Mouse (Mus musculus) megakaryocyte, adult 5-6 weeks (primary cell): Measurements from ENCODE around the gene Tead3. TPM values are rescaled to one million over a fixed set of nuclear protein-coding genes. Genes with fewer than 3 reads are reported as not detected.
"Not testable (repeated sequence)": the region's sequence is repeated elsewhere in the genome, so short reads cannot be mapped to it uniquely, and the experiment has no call there.

Source experiments
- ATAC-seq: 2 replicates; pipeline ENCODE4 v1.8.0; 2016; ENCODE audit warnings: mild to moderate bottlenecking, inconsistent platforms; ENCODE audit not compliant: poor library complexity, severe bottlenecking
- total RNA-seq, 2 experiments: library from RNA; stranded (forward) in 1 of 2; stranded (reverse) in 1 of 2; fragments of 153-499, 151-499 nt in 1 of 2; fragments of 221-1000, 200-1000 nt in 1 of 2; gene quantifications; 2 replicates each; pipeline versions ENCODE4 v1.2.3 to v1.2.4; 2015 to 2017

The Tead3 gene
- total RNA-seq, 2 experiments from 2014 or later, result not detected

- no peak for ATAC-seq
These were observed 19.1 kb downstream of the Tead3 start for GRCm38 (mm10) chr17:28331241-28332112.

DNA sequence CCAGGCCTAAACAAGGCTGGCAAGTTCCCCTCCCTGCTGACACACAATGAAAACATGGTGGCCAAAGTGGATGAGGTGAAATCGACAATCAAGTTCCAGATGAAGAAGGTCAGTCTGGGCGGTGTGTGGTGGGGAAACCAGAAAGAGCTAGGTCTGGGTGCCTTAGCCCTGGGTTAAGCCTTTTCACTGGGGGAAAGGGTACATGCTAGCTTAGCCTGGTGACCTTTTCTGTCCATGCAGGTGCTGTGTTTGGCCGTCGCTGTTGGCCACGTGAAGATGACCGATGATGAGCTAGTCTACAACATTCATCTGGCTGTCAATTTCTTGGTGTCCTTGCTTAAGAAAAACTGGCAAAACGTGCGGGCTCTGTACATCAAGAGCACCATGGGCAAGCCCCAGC, 20.0 kb downstream of the Tead3 start:
- ATAC-seq, result not testable (repeated sequence)

DNA sequence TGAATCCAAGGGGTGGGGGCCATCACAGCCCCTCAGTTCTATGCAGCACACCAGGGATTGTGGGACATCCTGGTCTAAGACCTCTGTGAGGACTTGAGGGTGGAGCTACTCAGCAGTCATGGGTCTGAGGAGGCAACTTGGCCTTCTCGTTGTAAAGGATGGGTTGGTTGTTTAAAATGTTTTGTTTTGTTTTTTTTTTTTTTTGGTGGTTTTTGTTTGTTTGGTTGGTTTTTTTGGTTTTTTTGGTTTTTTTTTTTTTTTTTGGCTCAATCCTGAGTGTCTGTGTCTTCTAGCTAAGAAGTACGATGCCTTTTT, 20.4 kb downstream of the Tead3 start:
- no peak for ATAC-seq

DNA sequence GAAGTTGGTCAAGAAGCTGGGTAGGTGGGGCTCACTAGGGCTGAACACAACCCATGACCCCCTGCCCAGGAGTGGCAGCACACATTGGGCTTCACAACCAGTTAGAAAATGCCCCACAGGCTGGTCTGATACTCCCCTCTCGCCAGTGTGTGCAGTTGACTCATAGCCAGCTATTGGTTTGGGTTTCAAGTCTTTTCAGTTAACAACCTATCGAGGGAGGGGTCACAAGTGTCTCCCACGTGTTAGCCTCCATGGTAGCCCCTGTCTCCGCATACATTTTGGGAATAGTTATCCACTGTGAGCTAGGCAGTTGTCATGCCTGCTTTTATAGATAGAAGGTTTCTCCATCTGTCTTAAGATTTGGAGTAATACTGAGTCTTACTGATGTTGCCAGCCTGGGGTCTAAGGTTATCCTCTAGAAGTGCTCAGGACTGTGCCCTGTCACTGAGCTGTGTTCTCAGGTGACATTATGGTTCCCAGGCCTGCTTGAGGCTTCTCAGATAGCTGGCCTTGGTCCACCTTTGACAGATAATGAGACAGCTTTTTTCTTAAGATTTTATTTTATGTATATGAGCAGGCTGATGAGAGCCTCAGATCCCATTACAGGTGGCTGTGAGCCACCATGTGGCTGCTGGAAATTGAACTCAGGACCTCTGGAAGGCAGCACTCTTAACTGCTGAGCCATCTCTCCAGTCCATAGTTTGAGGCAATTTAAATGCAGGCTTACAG, 20.9 kb downstream of the Tead3 start:
- no peak for ATAC-seq

GRCm38 (mm10) chr17:28328946-28329345, 21.7 kb downstream of the Tead3 start:
- ATAC-seq, result peak; percentile 12; the same call in 1 of the 2 replicates

GRCm38 (mm10) chr17:28328366-28328928, 22.2 kb downstream of the Tead3 start, which contains the start of gene Rpl10a:
Gene Rpl10a, plus strand, starts transcription at chr17:28328471.
- ATAC-seq, result peak; percentile 93

DNA sequence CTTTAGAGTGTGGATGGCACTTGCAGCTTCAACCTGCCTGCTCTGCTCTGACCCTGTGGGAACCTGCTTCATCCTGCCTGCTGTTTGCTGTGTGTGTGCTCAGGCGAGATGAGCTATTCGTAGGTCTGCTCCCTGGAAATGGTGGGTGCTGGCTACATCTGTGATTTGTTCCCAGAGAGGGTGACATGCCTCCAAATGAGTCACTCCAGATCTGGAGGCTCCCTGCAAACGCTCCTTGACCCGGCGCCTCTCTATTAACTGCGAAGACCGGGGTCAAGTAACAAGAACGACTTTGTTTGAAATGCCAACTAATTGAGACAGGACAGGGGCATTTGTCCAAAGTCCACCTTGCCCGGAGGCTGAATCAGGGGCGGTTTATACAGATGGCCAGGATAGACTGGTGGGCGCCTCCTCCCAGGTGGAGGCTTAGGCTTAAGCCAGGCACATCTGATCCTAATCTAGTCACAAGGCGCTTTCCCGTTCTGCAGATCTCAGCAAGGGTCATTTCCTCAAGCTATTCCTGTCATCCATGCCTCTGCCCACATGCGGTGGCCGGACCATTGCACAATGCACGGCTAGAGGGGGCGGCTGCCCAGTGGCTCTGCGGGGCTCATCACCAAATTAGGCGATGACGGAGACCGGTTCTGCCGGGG, 22.8 kb downstream of the Tead3 start:
- peak; percentile 54 for ATAC-seq

GRCm38 (mm10) chr17:28326951-28327350, 23.7 kb downstream of the Tead3 start:
- no peak for ATAC-seq

DNA sequence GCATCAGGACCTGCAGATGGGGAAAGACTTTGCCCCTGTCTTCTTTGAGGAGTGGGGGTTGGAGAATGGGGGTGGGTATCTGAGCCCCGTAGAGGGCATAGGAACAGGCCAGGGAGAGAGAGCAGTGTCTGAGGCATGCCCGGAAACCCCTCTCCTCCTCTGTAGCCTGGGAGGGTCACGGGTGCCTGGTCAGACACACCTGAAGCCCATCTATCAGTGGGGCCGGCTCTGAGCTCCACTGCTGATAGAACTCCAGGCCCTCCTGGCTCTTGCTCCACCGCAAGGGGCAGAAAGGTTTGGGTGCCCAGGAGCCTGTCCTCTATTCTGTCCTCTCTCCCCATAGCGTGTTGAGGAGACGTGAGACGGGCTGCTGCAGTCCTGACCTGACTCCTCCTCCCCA, 24.9 kb downstream of the Tead3 start:
- ATAC-seq, result no peak

GRCm38 (mm10) chr17:28324416-28324815, 26.2 kb downstream of the Tead3 start:
- not testable (repeated sequence) for ATAC-seq

GRCm38 (mm10) chr17:28323786-28324185, 26.8 kb downstream of the Tead3 start:
- ATAC-seq, result no peak

GRCm38 (mm10) chr17:28321700-28322099, 28.9 kb downstream of the Tead3 start:
- no peak for ATAC-seq

DNA sequence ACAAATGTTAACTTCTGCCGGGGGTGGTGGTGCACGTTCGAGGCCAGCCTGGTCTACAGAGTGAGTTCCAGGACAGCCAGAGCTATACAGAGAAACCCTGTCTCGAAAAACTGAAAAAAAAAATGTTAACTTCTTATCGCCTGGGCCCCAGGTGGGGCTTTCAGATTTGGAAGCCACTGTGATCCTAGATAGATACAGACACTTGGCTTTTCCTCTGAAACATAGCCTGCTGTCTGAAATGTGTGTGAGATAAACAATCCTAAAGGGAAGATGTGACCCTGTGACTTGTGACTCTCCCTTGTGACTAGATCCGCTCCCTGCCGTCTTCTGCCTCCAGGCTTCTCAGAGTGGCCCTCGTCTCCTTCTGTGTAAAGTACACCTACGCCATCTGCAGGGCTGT, 32.9 kb downstream of the Tead3 start:
- no peak for ATAC-seq

GRCm38 (mm10) chr17:28317091-28317490, 33.5 kb downstream of the Tead3 start:
- ATAC-seq, result no peak

GRCm38 (mm10) chr17:28316476-28316875, 34.1 kb downstream of the Tead3 start:
- no peak for ATAC-seq

GRCm38 (mm10) chr17:28315611-28316160, 34.9 kb downstream of the Tead3 start:
- no peak for ATAC-seq

DNA sequence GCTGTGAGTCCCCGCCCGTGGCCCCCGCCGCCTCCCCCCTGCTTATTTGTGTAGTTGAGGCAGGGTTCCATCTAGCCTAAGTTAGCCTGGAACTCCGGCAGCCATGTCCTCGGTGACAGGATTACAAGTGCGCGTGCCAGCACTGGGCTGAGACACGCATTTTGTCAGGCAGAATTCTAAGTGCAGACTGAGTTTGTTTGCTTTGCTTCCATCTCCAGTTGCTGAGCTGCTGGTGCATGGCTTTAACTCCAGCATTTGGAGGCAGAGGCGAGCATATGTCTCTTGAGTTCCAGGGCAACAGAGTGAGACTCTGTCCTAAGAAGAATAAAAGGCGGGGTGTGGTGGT, 36.8 kb downstream of the Tead3 start:
- no peak for ATAC-seq

DNA sequence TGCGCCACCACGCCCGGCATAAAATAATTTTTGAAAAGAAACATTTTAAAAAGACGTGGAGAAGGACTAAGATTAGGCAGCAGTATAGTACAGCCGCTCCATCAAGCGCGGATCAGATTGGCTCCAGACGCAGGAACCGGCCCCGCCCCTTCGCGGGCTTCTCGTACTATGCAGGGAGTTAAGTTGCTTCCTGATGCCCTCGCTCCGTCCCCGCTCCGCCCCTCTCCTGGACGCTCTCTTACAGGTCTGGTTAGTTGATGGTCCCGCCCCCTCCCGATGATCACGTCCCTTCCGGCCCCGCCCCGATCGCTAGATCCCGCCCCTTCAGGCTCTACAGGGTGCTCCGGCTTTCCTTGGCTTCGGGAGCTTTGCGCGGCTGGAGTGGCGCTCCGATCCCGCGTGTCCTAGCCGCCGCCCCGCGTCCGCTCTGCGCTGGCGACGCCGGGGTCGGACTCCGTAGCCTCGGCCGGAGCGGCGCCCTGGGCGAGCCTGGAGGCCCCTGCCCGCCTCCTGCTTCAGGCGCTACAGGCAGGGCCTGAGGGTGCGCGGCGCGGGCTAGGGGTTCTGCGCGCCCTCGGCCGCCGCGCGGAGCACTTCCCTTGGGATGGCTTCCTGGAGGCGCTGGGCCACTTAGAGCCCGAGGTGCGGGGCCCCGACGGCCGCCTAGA, 37.3 kb downstream of the Tead3 start, which contains the start of gene Fance:
TSS of gene Fance (plus strand) at position 308 of the 668 bp plus-strand sequence.
- peak; percentile 98 for ATAC-seq

DNA sequence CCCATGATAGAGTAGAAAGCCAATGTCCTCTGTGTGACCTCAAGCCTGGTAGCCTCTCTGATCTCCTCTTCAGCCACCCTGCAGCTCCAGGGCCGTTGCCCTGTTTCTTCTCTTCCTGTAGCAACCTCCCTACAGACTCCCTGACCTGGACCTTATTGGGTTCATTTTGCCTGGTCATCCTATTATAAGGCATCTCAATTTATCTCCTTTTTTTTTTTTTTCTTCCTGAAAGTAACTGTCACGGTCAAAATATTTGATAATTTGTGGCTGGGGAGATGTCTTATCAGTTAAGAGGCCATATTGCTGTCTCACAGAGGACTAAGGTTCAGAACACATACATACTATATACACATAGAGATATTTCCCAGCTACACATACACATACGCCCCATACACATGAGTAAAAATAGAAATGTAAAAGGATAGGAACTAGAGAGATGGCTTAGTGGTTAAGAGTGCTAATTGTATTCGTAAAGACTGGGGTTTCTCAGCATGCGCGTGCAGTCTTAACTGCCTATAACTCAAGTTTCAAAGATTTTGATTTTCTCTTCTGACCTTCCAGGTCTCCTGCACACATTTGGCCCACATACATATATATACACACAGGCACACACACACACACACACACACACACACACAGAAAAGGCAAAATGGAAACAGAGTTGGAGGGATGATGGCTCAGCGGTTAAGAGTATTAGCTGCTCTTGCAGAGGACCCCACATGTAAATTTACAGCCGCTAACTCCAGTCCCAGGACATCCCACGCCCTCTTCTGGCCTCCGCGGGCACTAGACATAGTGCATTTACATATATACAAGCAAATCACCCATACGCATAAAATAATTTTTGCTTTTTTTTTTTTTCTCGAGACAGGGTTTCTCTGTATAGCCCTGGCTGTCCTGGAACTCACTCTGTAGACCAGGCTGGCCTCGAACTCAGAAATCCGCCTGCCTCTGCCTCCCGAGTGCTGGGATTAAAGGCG, 38.1 kb downstream of the Tead3 start:
- peak; percentile 43; the same call in 1 of the 2 replicates for ATAC-seq
